Mouse (Mus musculus): ENCODE results near the gene Col4a6. TPM values are rescaled to one million over a fixed set of nuclear protein-coding genes. Genes with fewer than 3 reads are reported as not detected.

The Col4a6 gene
- polyA plus RNA-seq (2016; fragmentation: Nextera tagmentation; extraction: Ambion mirVana): 1.2 TPM in 2 replicates

GRCm38 (mm10) chrX:141473470-141474302 is at the start of gene Col4a6:
Gene Col4a6 (minus strand): TSS chrX:141474076.
- 22% methylated on average over 16 of the region's 16 CpGs for WGBS
- Histone ChIP-seq H3K4me3 (peak within 1 kb of the TSS; percentile 61), H3K36me3 (replicated peaks) (no peaks in the 10 kb centered on the region), H3K27ac (replicated peaks) (no peak within 1 kb of the TSS; the same call in 1 of the 2 replicates), H3K27me3 (replicated peaks; ENCODE audit: low read depth, poor library complexity, severe bottlenecking) (peaks cover 68% of the 10 kb centered on the region), H3K9me3 (no peaks in the 10 kb centered on the region), H3K4me1 (no peaks in the 10 kb centered on the region)
- peak; percentile 37 for DNase-seq (ENCODE audit: low spot score)

- no peaks in the 10 kb centered on the region for H3K36me3 ChIP-seq (replicated peaks)
- no peaks in the 10 kb centered on the region for H3K4me1 ChIP-seq
- no peak for DNase-seq (ENCODE audit: low spot score)
- H3K27me3 ChIP-seq (replicated peaks; ENCODE audit: low read depth, poor library complexity, severe bottlenecking): peaks cover 34% of the 10 kb centered on the region
- H3K27ac ChIP-seq (replicated peaks): no peak overlapping the region
- no peak overlapping the region for H3K4me3 ChIP-seq
- no peaks in the 10 kb centered on the region for H3K9me3 ChIP-seq
- WGBS: 90% methylated on average over 1 of the region's 1 CpGs
Observed at GRCm38 (mm10) chrX:141503125-141503524, 29.2 kb upstream of the Col4a6 start.

DNA sequence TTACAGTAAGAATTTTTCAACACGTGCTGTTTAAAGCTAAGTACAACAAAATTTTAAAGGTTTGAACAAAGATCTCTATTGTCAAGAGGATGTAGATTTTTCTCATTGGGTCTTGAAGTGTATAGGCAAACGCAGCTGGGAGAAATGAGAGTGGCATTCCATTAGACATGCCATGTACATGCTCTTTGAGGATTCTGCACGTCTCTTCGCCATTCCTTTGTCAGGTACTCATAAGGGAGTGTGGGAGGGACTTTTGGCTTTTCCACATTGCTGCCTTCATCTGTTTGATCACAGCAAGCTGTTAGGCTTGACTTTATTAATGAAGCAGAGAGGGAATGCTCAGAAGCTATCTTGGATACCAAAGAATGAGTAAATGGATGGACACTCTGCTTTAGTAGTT is 20.7 kb upstream of the Col4a6 start:
- no peaks in the 10 kb centered on the region for H3K9me3 ChIP-seq

GRCm38 (mm10) chrX:141475566-141476327 is 1.9 kb upstream of the Col4a6 start:
- Histone ChIP-seq H3K36me3 (replicated peaks) (no peaks in the 10 kb centered on the region), H3K9me3 (no peaks in the 10 kb centered on the region), H3K27ac (replicated peaks) (peak overlapping the region; percentile 73), H3K4me3 (peak overlapping the region; percentile 61), H3K4me1 (no peaks in the 10 kb centered on the region), H3K27me3 (replicated peaks; ENCODE audit: low read depth, poor library complexity, severe bottlenecking) (peaks cover 59% of the 10 kb centered on the region)
- 21% methylated on average over 14 of the region's 14 CpGs for WGBS
- DNase-seq (ENCODE audit: low spot score): peak; percentile 32

More for the DNA sequence above, 20.7 kb upstream of the Col4a6 start:
- H3K27ac ChIP-seq (replicated peaks): no peak overlapping the region
- 77% methylated on average over 4 of the region's 4 CpGs for WGBS
- H3K4me3 ChIP-seq: no peak overlapping the region
- no peaks in the 10 kb centered on the region for H3K4me1 ChIP-seq
- peaks cover 43% of the 10 kb centered on the region for H3K27me3 ChIP-seq (replicated peaks; ENCODE audit: low read depth, poor library complexity, severe bottlenecking)
- no peaks in the 10 kb centered on the region for H3K36me3 ChIP-seq (replicated peaks)
- no peak for DNase-seq (ENCODE audit: low spot score)

DNA sequence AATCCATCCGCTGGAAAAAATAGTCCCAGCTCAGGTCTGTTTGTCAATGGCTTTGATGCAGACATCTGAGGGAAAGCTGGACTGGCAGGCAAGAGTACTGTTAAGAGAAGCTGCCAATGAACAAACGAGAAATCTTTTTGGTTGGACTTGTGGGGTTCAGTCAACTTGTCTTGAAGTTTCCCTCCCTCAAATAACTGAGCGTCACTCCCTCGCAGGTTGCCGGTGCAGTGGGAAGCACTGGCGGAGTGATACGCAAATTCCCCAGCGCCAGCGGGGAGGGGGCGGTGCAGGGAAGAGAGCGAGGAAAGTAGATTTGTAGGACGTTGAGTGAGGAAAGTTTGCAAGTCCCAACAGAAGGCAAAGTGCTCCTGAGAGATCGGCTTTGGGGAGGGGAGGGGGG is 1.2 kb upstream of the Col4a6 start, which contains the start of gene Col4a5:
Col4a5 (plus strand) TSS at position 276 of the 400 bp plus-strand sequence.
- H3K9me3 ChIP-seq: no peaks in the 10 kb centered on the region
- H3K4me3 ChIP-seq: peak within 1 kb of the TSS; percentile 61
- peak; percentile 84 for DNase-seq (ENCODE audit: low spot score)
- peak within 1 kb of the TSS; percentile 73 for H3K27ac ChIP-seq (replicated peaks)
- H3K27me3 ChIP-seq (replicated peaks; ENCODE audit: low read depth, poor library complexity, severe bottlenecking): peaks cover 56% of the 10 kb centered on the region
- WGBS: 18% methylated on average over 13 of the region's 13 CpGs
- H3K4me1 ChIP-seq: no peaks in the 10 kb centered on the region
- no peaks in the 10 kb centered on the region for H3K36me3 ChIP-seq (replicated peaks)

DNA sequence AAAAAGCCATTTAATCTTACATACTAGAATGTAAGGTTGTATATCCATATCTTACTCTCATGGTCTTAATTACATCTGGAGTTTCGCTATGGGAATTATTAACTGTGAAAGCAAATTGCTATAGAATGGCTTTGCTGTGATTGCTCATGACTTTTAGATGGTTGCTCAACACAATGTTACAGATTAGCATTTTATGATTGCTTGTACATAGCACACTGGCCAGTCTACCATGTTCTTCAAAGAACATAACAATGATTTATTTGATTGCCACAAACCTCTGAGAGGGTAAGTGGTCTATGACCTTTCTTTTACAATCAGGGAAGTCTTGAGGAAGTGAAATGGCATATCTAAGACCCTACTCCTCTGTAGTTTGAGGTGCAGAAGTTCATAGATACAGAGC is 25.9 kb downstream of the Col4a6 start:
- Histone ChIP-seq H3K9me3 (no peaks in the 10 kb centered on the region), H3K36me3 (replicated peaks) (no peaks in the 10 kb centered on the region), H3K27ac (replicated peaks) (no peak overlapping the region), H3K4me1 (no peaks in the 10 kb centered on the region), H3K4me3 (no peak overlapping the region), H3K27me3 (replicated peaks; ENCODE audit: low read depth, poor library complexity, severe bottlenecking) (peaks cover 71% of the 10 kb centered on the region)
- WGBS: 87% methylated on average over 1 of the region's 1 CpGs
- no peak for DNase-seq (ENCODE audit: low spot score)

- no peaks in the 10 kb centered on the region for H3K36me3 ChIP-seq (replicated peaks)
- no peak overlapping the region for H3K4me3 ChIP-seq
- WGBS: 70% methylated on average over 2 of the region's 2 CpGs
- no peak overlapping the region for H3K27ac ChIP-seq (replicated peaks)
- H3K27me3 ChIP-seq (replicated peaks; ENCODE audit: low read depth, poor library complexity, severe bottlenecking): peaks cover 72% of the 10 kb centered on the region
- DNase-seq (ENCODE audit: low spot score): no peak
- no peaks in the 10 kb centered on the region for H3K4me1 ChIP-seq
- H3K9me3 ChIP-seq: no peaks in the 10 kb centered on the region
Observed at GRCm38 (mm10) chrX:141439423-141439822, 34.5 kb downstream of the Col4a6 start.

- Histone ChIP-seq H3K4me1 (no peaks in the 10 kb centered on the region), H3K36me3 (replicated peaks) (no peaks in the 10 kb centered on the region), H3K9me3 (no peaks in the 10 kb centered on the region), H3K27me3 (replicated peaks; ENCODE audit: low read depth, poor library complexity, severe bottlenecking) (peaks cover 81% of the 10 kb centered on the region), H3K4me3 (no peak overlapping the region), H3K27ac (replicated peaks) (no peak overlapping the region)
- DNase-seq (ENCODE audit: low spot score): no peak
- 86% methylated on average over 6 of the region's 6 CpGs for WGBS
Observed at GRCm38 (mm10) chrX:141436780-141437179, 37.1 kb downstream of the Col4a6 start.

DNA sequence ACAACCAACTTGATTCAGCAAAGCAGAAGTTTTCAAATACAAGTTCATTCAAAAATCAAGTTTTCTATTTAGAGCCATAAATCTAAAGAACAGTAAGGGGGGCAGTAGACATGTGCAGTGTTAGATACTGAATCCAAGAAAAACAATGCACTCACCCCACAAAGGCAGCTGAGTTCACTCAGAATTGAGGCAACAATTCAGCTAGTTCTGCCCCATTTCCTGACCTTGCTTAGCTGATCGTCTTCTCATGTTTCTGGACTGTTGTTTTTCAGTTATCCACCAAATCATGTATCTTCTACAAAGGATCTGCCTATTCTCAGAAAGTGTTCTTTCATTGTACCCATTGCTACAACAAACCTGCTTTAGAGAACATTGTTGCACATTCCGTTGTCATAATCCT is 58.6 kb downstream of the Col4a6 start:
- WGBS: 68% methylated on average over 2 of the region's 2 CpGs
- H3K27me3 ChIP-seq (replicated peaks; ENCODE audit: low read depth, poor library complexity, severe bottlenecking): peaks cover 50% of the 10 kb centered on the region
- H3K36me3 ChIP-seq (replicated peaks): no peaks in the 10 kb centered on the region
- H3K4me1 ChIP-seq: no peaks in the 10 kb centered on the region
- DNase-seq (ENCODE audit: low spot score): no peak
- no peak overlapping the region for H3K4me3 ChIP-seq
- H3K27ac ChIP-seq (replicated peaks): no peak overlapping the region
- H3K9me3 ChIP-seq: no peaks in the 10 kb centered on the region

DNA sequence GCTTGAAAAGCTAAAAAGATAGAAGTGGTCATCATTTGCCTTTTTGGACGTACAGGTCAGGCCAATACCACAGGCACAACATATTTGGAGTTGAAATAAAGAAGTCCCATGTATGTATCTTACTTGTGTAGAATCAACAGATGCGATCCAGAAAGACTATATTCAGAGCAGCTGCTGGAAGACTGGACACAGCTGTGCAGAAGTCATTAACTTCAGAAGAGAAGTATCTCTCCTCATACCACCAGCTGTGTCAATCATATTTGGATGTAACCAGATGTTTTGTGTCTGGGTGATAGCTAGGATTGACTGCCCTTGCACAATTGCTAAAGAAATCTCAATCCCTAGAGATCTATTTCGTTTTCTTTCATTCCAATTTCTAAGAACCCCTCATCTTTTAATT is 77.6 kb downstream of the Col4a6 start:
- 75% methylated on average over 3 of the region's 3 CpGs for WGBS
- peaks cover 92% of the 10 kb centered on the region for H3K27me3 ChIP-seq (replicated peaks; ENCODE audit: low read depth, poor library complexity, severe bottlenecking)

GRCm38 (mm10) chrX:141385399-141386105 is 88.3 kb downstream of the Col4a6 start:
- H3K4me1 ChIP-seq: no peaks in the 10 kb centered on the region
- DNase-seq (ENCODE audit: low spot score): no peak
- WGBS: 84% methylated on average over 3 of the region's 3 CpGs
- no peak overlapping the region for H3K27ac ChIP-seq (replicated peaks)
- H3K27me3 ChIP-seq (replicated peaks; ENCODE audit: low read depth, poor library complexity, severe bottlenecking): peaks cover 91% of the 10 kb centered on the region
- H3K4me3 ChIP-seq: no peak overlapping the region
- no peaks in the 10 kb centered on the region for H3K36me3 ChIP-seq (replicated peaks)
- no peaks in the 10 kb centered on the region for H3K9me3 ChIP-seq

More for the DNA sequence above, 77.6 kb downstream of the Col4a6 start:
- Histone ChIP-seq H3K9me3 (no peaks in the 10 kb centered on the region), H3K4me1 (no peaks in the 10 kb centered on the region), H3K27ac (replicated peaks) (no peak overlapping the region), H3K4me3 (no peak overlapping the region), H3K36me3 (replicated peaks) (no peaks in the 10 kb centered on the region)
- no peak for DNase-seq (ENCODE audit: low spot score)

GRCm38 (mm10) chrX:141384632-141385031 is 89.2 kb downstream of the Col4a6 start:
- no peaks in the 10 kb centered on the region for H3K9me3 ChIP-seq
- H3K4me1 ChIP-seq: no peaks in the 10 kb centered on the region
- no peak overlapping the region for H3K4me3 ChIP-seq
- H3K27me3 ChIP-seq (replicated peaks; ENCODE audit: low read depth, poor library complexity, severe bottlenecking): peaks cover 91% of the 10 kb centered on the region
- no peak overlapping the region for H3K27ac ChIP-seq (replicated peaks)
- WGBS: 48% methylated on average over 2 of the region's 2 CpGs
- no peak for DNase-seq (ENCODE audit: low spot score)
- no peaks in the 10 kb centered on the region for H3K36me3 ChIP-seq (replicated peaks)
